Mouse (Mus musculus) monocyte, adult 59 days (primary cell): ENCODE data around the gene Cxadr. TPM values are rescaled to one million over a fixed set of nuclear protein-coding genes. Genes with fewer than 3 reads are reported as not detected.

Experiments used
- total RNA-seq, 2 experiments: library from RNA; stranded (reverse); gene quantifications; one replicate each; pipeline ENCODE4 v1.2.4; 2023

Cxadr gene
- under 1 TPM in 1 of 2 experiments, not detected in 1; 0.79 TPM for total RNA-seq

DNA sequence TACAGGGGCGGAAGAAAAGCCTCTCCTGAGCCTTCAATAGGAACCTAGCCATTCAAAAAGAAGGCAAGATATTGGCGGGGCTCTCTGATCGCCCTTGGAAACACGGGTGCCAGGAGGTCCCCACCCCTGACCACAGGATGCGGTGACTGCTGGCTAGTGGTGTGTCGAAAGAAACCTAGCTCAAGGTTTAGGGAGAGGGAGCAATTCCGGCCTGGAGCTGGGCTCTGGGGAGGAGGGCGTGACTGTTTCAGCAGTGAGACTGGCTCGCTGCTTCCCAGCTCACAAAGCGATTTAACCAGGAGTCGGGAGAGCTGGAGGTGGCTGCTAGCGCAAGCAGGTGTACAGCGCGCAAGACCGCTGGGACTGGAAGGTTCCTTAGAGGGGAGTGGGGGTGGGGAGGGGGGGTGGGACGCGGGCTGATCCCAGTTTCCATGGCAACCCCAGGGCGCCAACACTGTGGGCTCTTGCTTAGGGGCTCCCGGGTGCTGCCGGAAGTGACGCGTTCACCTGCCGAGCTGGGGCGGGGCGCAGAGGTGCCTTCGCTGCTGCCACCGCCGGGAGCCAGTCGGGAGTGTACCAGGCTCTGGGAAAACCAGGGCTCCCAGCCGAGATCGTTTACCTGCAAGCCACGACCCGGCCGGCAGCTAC is at the start of gene Cxadr:
Gene Cxadr (plus strand): TSS at position 307 of the 648 bp plus-strand sequence.

GRCm38 (mm10) chr16:78376745-78377570 is 75.7 kb downstream of the Cxadr start, which contains the start of gene Btg3:
Btg3 (minus strand) TSS chr16:78377192.

Other genes starting within 250 kb of the Cxadr start
- 10 to 100 TPM; 11.3 to 19.2 TPM for gene Btg3, start 75.7 kb downstream of the Cxadr start, total RNA-seq